Mouse (Mus musculus) cerebral cortex, adult 2 months (tissue): ENCODE results near the gene Pgm3.

ENCODE experiments used
- WGBS: fragments of 180-500 bp; shearing (Covaris S2); methylation state at CpG from one replicate; pipeline ENCODE4 v1.1.7; 2018; 5-methylcytosine and 5-hydroxymethylcytosine counted together

Pgm3 gene

GRCm38 (mm10) chr9:86560543-86560942 lies 11.1 kb downstream of the Pgm3 start:
- WGBS, result 85% methylated on average over 3 of the region's 3 CpGs

GRCm38 (mm10) chr9:86554641-86555040 lies 17.0 kb downstream of the Pgm3 start:
- 72% methylated on average over 4 of the region's 4 CpGs for WGBS

GRCm38 (mm10) chr9:86553886-86554285 lies 17.8 kb downstream of the Pgm3 start:
- 71% methylated on average over 9 of the region's 9 CpGs for WGBS

GRCm38 (mm10) chr9:86550717-86551116 lies 20.9 kb downstream of the Pgm3 start:
- WGBS, result 63% methylated on average over 3 of the region's 3 CpGs

- 81% methylated on average over 5 of the region's 5 CpGs for WGBS
Observed at GRCm38 (mm10) chr9:86549637-86550162, 21.9 kb downstream of the Pgm3 start.

- 60% methylated on average over 1 of the region's 1 CpGs for WGBS
Observed at GRCm38 (mm10) chr9:86544559-86544958, 27.1 kb downstream of the Pgm3 start.

- WGBS, result 43% methylated on average over 3 of the region's 3 CpGs
Observed at GRCm38 (mm10) chr9:86543451-86543850, 28.2 kb downstream of the Pgm3 start.

- 92% methylated on average over 5 of the region's 5 CpGs for WGBS
Observed at GRCm38 (mm10) chr9:86534071-86534470, 37.6 kb downstream of the Pgm3 start.

GRCm38 (mm10) chr9:86525600-86525999 lies 46.0 kb downstream of the Pgm3 start:
- 69% methylated on average over 2 of the region's 2 CpGs for WGBS

GRCm38 (mm10) chr9:86514798-86515197 lies 56.8 kb downstream of the Pgm3 start:
- 76% methylated on average over 4 of the region's 4 CpGs for WGBS

- 91% methylated on average over 3 of the region's 3 CpGs for WGBS
Observed at GRCm38 (mm10) chr9:86514390-86514789, 57.3 kb downstream of the Pgm3 start.

GRCm38 (mm10) chr9:86513733-86514132 lies 57.9 kb downstream of the Pgm3 start:
- 68% methylated on average over 5 of the region's 5 CpGs for WGBS

GRCm38 (mm10) chr9:86507437-86507836 lies 64.2 kb downstream of the Pgm3 start:
- WGBS, result 81% methylated on average over 4 of the region's 4 CpGs
